Mouse (Mus musculus): ENCODE results near the gene Kcnv2.

GRCm38 (mm10) chr19:27310039-27310438, 12.3 kb upstream of the Kcnv2 start:
- TF ChIP-seq POLR2A (IDR thresholded peaks at IDR 0.05; ENCODE audit: control insufficient read depth, low read depth, low read length) (no peak), CTCF (IDR thresholded peaks at IDR 0.05; ENCODE audit: control insufficient read depth, insufficient read depth, insufficient replicate concordance, low read depth, low read length) (no peak)
